Mouse (Mus musculus) CH12.LX (cell line): ENCODE data around the gene Tigd3. TPM values are rescaled to one million over a fixed set of nuclear protein-coding genes. Genes with fewer than 3 reads are reported as not detected.
A peak's percentile ranks its signal among the peaks of the same experiment; 100 is the strongest.

Source experiments
- DNase-seq: peaks from one replicate; pipeline ENCODE4 v3.0.0-alpha.2; 2013; ENCODE audit errors: extremely low read depth
- H3K27ac ChIP-seq: 2 replicates; pipeline ENCODE4 v1.5.1; 2012; ENCODE audit warnings: low read depth, mild to moderate bottlenecking, control low read depth, moderate library complexity; ENCODE audit not compliant: insufficient read depth
- H3K27me3 ChIP-seq: replicated peaks from 2 replicates; pipeline ENCODE3; 2012; ENCODE audit warnings: inconsistent platforms
- H3K36me3 ChIP-seq, 2 experiments: replicated peaks in 1 of 2; 2 replicates each; pipeline versions ENCODE3 to v1.6.1; 2012; ENCODE audit warnings: inconsistent platforms in 1 of 2, low read length in 1 of 2, mild to moderate bottlenecking in 1 of 2, mixed read lengths in 1 of 2, moderate library complexity in 1 of 2; ENCODE audit not compliant: control insufficient read depth in 1 of 2, insufficient read depth in 1 of 2
- H3K4me1 ChIP-seq, 2 experiments: 2 replicates each; pipeline ENCODE4 v1.6.1; 2012; ENCODE audit warnings: inconsistent platforms in 1 of 2, moderate library complexity in 1 of 2; ENCODE audit not compliant: insufficient read depth in 2 of 2, control insufficient read depth in 1 of 2
- H3K4me2 ChIP-seq: 2 replicates; pipeline ENCODE4 v1.6.1; 2012; ENCODE audit warnings: low read depth, mild to moderate bottlenecking, control low read depth; ENCODE audit not compliant: poor library complexity, insufficient read depth, severe bottlenecking
- H3K4me3 ChIP-seq, 3 experiments: fragments of 150-350 bp in 1 of 3; sonication (generic) in 1 of 3; replicated peaks in 1 of 3; 2 replicates each; pipeline versions ENCODE3 to v1.5.1; 2011 to 2012; ENCODE audit warnings: low read depth in 2 of 3, low read length in 2 of 3, mild to moderate bottlenecking in 2 of 3, moderate library complexity in 2 of 3, control low read depth in 1 of 3, improper control_type of control experiment in 1 of 3, inconsistent platforms in 1 of 3, mixed read lengths in 1 of 3; ENCODE audit not compliant: poor library complexity in 1 of 3
- H3K79me2 ChIP-seq: replicated peaks from 2 replicates; pipeline ENCODE4 v1.6.1; 2012; ENCODE audit warnings: mild to moderate bottlenecking, moderate library complexity; ENCODE audit not compliant: control insufficient read depth, poor library complexity, insufficient read depth, severe bottlenecking; ENCODE audit errors: extremely low read depth
- H3K9ac ChIP-seq: 2 replicates; pipeline ENCODE4 v1.6.1; 2012; ENCODE audit warnings: low read depth, mild to moderate bottlenecking, control low read depth, moderate library complexity; ENCODE audit not compliant: insufficient read depth
- H3K9me3 ChIP-seq: replicated peaks from 2 replicates; pipeline ENCODE3; 2012; ENCODE audit warnings: low read length, inconsistent platforms, mixed read lengths
- BHLHE40 ChIP-seq: IDR thresholded peaks from 2 replicates; pipeline ENCODE4 v1.6.1; 2011; ENCODE audit warnings: mild to moderate bottlenecking, low read depth, low read length, improper control_type of control experiment
- CHD1 ChIP-seq: IDR thresholded peaks from 2 replicates; pipeline ENCODE4 v1.6.1; 2012; ENCODE audit warnings: low read depth, low read length, improper control_type of control experiment, inconsistent platforms
- ELF1 ChIP-seq: IDR thresholded peaks from 2 replicates; pipeline ENCODE4 v1.6.1; 2014; ENCODE audit warnings: low read depth, mild to moderate bottlenecking, inconsistent platforms, low read length, improper control_type of control experiment
- ETS1 ChIP-seq: conservative IDR thresholded peaks from 2 replicates; pipeline ENCODE4 v1.6.1; 2012; ENCODE audit warnings: low read depth, mild to moderate bottlenecking, inconsistent platforms, low read length, improper control_type of control experiment, moderate library complexity
- IRF4 ChIP-seq: IDR thresholded peaks from 2 replicates; pipeline ENCODE4 v1.6.1; 2014; ENCODE audit warnings: low read depth, mild to moderate bottlenecking, inconsistent platforms, low read length, improper control_type of control experiment
- MAFK ChIP-seq: IDR thresholded peaks from 2 replicates; pipeline ENCODE4 v1.6.1; 2011; ENCODE audit warnings: low read length, improper control_type of control experiment; ENCODE audit not compliant: insufficient replicate concordance
- MYC ChIP-seq: IDR thresholded peaks from 2 replicates; pipeline ENCODE4 v1.6.1; 2011; ENCODE audit warnings: low read depth, mild to moderate bottlenecking, improper control_type of control experiment, low read length
- RAD21 ChIP-seq: IDR thresholded peaks from 2 replicates; pipeline ENCODE4 v1.6.1; 2011; ENCODE audit warnings: low read depth, mild to moderate bottlenecking, low read length, improper control_type of control experiment, moderate library complexity
- RCOR1 ChIP-seq: conservative IDR thresholded peaks from 2 replicates; pipeline ENCODE4 v1.6.1; 2012; ENCODE audit warnings: low read depth, mild to moderate bottlenecking, inconsistent platforms, low read length, improper control_type of control experiment
- SMC3 ChIP-seq: IDR thresholded peaks from 2 replicates; pipeline ENCODE4 v1.6.1; 2011; ENCODE audit warnings: low read depth, low read length, improper control_type of control experiment
- TCF12 ChIP-seq: IDR thresholded peaks from 2 replicates; pipeline ENCODE4 v1.6.1; 2014; ENCODE audit warnings: low read depth, mild to moderate bottlenecking, inconsistent platforms, low read length, improper control_type of control experiment
- USF1 ChIP-seq: IDR thresholded peaks from 2 replicates; pipeline ENCODE4 v1.6.1; 2014; ENCODE audit warnings: low read depth, mild to moderate bottlenecking, inconsistent platforms, low read length, improper control_type of control experiment
- ZNF384 ChIP-seq: IDR thresholded peaks from 2 replicates; pipeline ENCODE4 v1.6.1; 2012; ENCODE audit warnings: low read depth, low read length, improper control_type of control experiment, inconsistent platforms
- dilution Hi-C: fragments of 300-500 bp; cut with MboI; formaldehyde crosslinking; loops from 2 replicates; pipeline ENCODE4 v1.14.3; 2020; ENCODE audit warnings: low sequenced_read_pairs; ENCODE audit not compliant: extremely low pct_unique_long_range_greater_than_20kb, extremely low pct_ligation_motif_present
- in situ Hi-C: fragments of 300-500 bp; cut with MboI; formaldehyde crosslinking; loops from 3 replicates; pipeline ENCODE4 v1.14.3; 2019; ENCODE audit warnings: low sequenced_read_pairs, low pct_ligation_motif_present, low pct_unique_long_range_greater_than_20kb, mixed read lengths
- polyA plus RNA-seq: library from polyadenylated mRNA; unstranded; fragments of >175 nt; gene quantifications from 2 replicates; pipeline ENCODE4 v1.2.1, GENCODE M21; 2012; ENCODE audit warnings: low read depth; ENCODE audit not compliant: insufficient read length
- total RNA-seq, 2 experiments: library from RNA; depleted of rRNA; stranded (reverse); fragments of 300-350 nt in 1 of 2; fragments of >200 nt in 1 of 2; gene quantifications; 2 replicates each; pipeline ENCODE4 v1.2.3; 2012 to 2014

Gene Tigd3
- total and polyA plus RNA-seq, 3 experiments, result 0.67 to 1.6 (median 1.4) TPM

DNA sequence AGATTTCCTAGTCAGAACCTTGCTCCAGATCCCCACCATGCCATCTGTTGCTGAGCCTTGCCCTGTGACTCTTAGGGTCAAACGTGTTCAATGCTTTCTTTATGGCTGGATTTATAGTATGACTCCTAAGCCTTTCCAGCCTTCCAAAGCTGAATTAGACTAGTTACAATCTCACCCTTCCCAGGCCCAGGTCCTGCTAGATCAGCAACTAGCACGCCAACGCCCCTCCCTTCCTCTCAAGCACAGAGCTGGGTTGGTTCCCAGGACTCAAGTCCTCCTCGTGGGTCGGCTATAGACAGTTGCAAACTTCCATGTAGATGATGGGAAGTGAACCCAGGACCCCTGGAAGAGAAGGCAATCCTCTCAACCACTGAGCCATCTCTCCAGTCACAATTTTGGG lies 41.7 kb upstream of the Tigd3 start:
- no peaks in the 10 kb centered on the region for H3K79me2 ChIP-seq
- dilution Hi-C loops, result no loop called here
- H3K4me3 ChIP-seq, result no peak overlapping the region
- TF ChIP-seq MYC (no peak), SMC3 (no peak), CHD1 (no peak), USF1 (no peak), RCOR1 (no peak)
- H3K9ac ChIP-seq, result no peak overlapping the region
- DNase-seq, result no peak
- H3K36me3 ChIP-seq, result peaks cover 17 to 35% of the 10 kb centered on the region in 2 experiments
- H3K4me2 ChIP-seq, result no peak overlapping the region
- H3K27me3 ChIP-seq, result no peaks in the 10 kb centered on the region
- in situ Hi-C loops, result no loop called here
- no peaks in the 10 kb centered on the region for H3K9me3 ChIP-seq
- no peak overlapping the region for H3K27ac ChIP-seq
- peaks cover 3 to 12% of the 10 kb centered on the region in 2 experiments for H3K4me1 ChIP-seq

DNA sequence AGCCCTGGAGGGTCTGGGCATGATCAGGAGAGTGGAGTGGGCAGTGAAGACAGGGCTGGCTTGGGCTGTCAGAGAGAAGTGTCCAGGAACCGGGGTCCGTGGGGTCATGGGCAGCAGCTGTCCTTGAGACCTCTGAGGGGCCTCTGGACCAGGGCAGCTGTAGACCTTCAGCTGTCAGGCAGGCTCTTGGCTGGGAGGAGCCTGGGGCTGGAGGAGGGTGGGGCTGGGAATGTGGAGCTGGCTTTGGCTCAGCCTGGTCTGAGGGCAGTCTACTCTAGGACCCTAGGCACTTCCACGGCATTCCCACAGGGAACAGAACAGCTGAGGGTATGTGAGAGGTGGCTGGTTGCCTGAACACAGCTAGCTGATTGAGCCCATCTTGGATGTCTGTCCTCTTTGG lies 41.3 kb upstream of the Tigd3 start:
- H3K4me3 ChIP-seq, result no peak overlapping the region
- no peak overlapping the region for H3K4me2 ChIP-seq
- H3K27me3 ChIP-seq, result no peaks in the 10 kb centered on the region
- H3K27ac ChIP-seq, result no peak overlapping the region
- DNase-seq, result no peak
- H3K9me3 ChIP-seq, result no peaks in the 10 kb centered on the region
- dilution Hi-C loops, result no loop called here
- in situ Hi-C loops, result no loop called here
- H3K36me3 ChIP-seq, result peaks cover 14 to 31% of the 10 kb centered on the region in 2 experiments
- peaks cover 7 to 16% of the 10 kb centered on the region in 2 experiments for H3K4me1 ChIP-seq
- H3K9ac ChIP-seq, result no peak overlapping the region
- no peaks in the 10 kb centered on the region for H3K79me2 ChIP-seq
- TF ChIP-seq RAD21 (no peak), MAFK (no peak)

DNA sequence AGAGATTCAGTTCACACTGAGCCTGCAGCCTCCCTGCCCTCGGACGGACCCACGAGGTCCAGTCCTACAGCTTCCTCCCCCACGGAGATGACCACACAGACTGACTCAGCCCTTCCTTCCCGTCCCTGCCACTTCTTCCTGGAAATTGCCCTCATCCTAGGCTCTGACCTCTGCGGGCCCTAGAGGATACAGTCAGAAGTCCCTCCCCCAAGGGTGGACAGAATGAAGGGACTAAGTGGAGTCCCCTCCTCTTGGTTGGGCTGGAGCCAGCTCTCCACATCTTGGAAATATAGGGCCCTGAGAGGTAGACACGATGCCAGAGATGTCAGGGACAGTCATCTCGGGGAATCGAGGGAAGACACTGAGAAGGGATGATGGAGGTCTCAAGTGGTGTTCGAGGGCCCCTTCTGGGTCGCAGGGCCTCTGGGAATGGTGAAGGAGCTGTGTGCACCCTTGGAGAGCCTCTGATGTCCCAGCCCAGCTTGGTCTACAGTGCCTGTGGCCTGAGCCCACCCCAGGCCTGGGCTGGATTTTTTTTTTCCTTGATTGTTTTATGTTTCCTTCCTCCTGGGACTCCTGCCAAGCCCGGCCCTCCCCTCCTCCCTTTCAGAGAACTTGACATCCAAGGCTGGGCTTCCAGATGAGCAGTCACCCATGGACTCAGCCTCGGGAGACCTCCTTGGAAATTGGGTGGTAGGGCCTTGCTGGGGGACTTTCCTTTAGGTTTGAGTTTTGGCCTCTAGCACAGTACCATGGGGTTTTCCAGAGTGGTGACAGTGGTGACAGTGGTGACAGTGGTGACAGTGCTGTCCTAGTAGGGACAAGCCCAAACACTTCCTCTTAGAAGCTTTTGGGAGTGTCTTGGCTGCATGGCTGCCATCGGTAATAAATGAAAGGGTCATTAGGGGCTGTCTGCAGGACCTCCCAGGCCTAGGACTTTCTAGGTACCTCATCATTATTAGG lies 36.0 kb upstream of the Tigd3 start:
- dilution Hi-C loops, result no loop called here
- peaks cover 7% of the 10 kb centered on the region for H3K27me3 ChIP-seq
- H3K36me3 ChIP-seq, result no peaks in the 10 kb centered on the region
- peak; percentile 61 for DNase-seq
- in situ Hi-C loops, result no loop called here
- no peak overlapping the region for H3K4me3 ChIP-seq
- H3K9ac ChIP-seq, result no peak overlapping the region
- H3K4me2 ChIP-seq, result peak overlapping the region; percentile 29; the same call in 1 of the 2 replicates
- no peaks in the 10 kb centered on the region for H3K9me3 ChIP-seq
- no peaks in the 10 kb centered on the region for H3K79me2 ChIP-seq
- TF ChIP-seq TCF12 (peak; percentile 41; the same call in 1 of the 2 replicates), BHLHE40 (0 out of 2 replicates have a peak, but pooled peaks have one; percentile 28), ZNF384 (no peak), ELF1 (0 out of 2 replicates have a peak, but pooled peaks have one; percentile 46), ETS1 (peak; percentile 43; the same call in 1 of the 2 replicates), IRF4 (peak; percentile 56; the same call in 1 of the 2 replicates), MAFK (no peak)
- peak overlapping the region; percentile 4; the same call in 1 of the 2 replicates for H3K27ac ChIP-seq
- H3K4me1 ChIP-seq, result peaks cover 19 to 44% of the 10 kb centered on the region in 2 experiments
